Mouse (Mus musculus): ENCODE measurements around the gene Vmn1r123. TPM values are rescaled to one million over a fixed set of nuclear protein-coding genes. Genes with fewer than 3 reads are reported as not detected.
"Not testable (repeated sequence)": the region's sequence is repeated elsewhere in the genome, so short reads cannot be mapped to it uniquely, and the experiment has no call there.

Gene Vmn1r123
- not detected in 2 replicates for polyA plus RNA-seq (2014; fragmentation: Nextera tagmentation; extraction: Ambion mirVana)

DNA sequence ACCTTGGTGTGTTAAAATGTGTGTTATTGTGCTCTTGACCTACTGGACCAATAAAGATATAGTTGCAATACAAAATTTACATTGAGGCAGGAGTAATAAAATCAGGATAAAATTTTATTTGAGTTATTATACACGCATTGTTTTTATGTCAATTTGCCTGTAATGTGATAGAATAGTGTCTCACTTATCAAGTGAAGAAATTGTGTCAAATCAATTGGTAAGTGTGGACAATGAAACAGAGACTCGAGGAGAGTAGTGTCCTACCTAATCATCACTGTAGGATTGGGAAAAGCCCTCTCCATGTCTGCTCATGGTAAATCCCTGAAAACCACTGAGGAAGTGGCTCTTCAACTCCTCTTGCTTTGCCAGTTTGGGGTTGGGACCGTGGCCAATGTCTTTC, at the start of gene Vmn1r123:
Gene Vmn1r123, plus strand, starts transcription at position 301 of the 400 bp plus-strand sequence.
- WGBS: 36% methylated on average over 1 of the region's 3 CpGs
- not testable (repeated sequence) for H3K27me3 ChIP-seq (replicated peaks; ENCODE audit: control insufficient read depth, insufficient read depth, low read length); H3K4me3 ChIP-seq (ENCODE audit: low read depth, low read length); H3K36me3 ChIP-seq (ENCODE audit: control insufficient read depth, insufficient read depth, low read length); H3K9me3 ChIP-seq (ENCODE audit: control insufficient read depth, low read length); ATAC-seq (replicated peaks; ENCODE audit: low FRiP score); H3K4me2 ChIP-seq; H3K4me1 ChIP-seq (replicated peaks; ENCODE audit: control insufficient read depth, insufficient read depth, low read length); DNase-seq (ENCODE audit: low spot score); H3K9ac ChIP-seq (ENCODE audit: low read depth, low read length); H3K27ac ChIP-seq (ENCODE audit: low read depth, low read length)

- not testable (repeated sequence) for H3K4me2 ChIP-seq; H3K9ac ChIP-seq (ENCODE audit: low read depth, low read length); H3K36me3 ChIP-seq (ENCODE audit: control insufficient read depth, insufficient read depth, low read length); H3K27ac ChIP-seq (ENCODE audit: low read depth, low read length); ATAC-seq (replicated peaks; ENCODE audit: low FRiP score); H3K4me1 ChIP-seq (replicated peaks; ENCODE audit: control insufficient read depth, insufficient read depth, low read length); H3K4me3 ChIP-seq (ENCODE audit: low read depth, low read length); DNase-seq (ENCODE audit: low spot score); H3K9me3 ChIP-seq (ENCODE audit: control insufficient read depth, low read length); H3K27me3 ChIP-seq (replicated peaks; ENCODE audit: control insufficient read depth, insufficient read depth, low read length)
- 56% methylated on average over 2 of the region's 3 CpGs for WGBS
Observed at GRCm38 (mm10) chr7:21134028-21134427, 28.0 kb upstream of the Vmn1r123 start, which contains the start of gene Vmn1r122. Gene Vmn1r122, minus strand, starts transcription at chr7:21134128.

GRCm38 (mm10) chr7:21190323-21190722, 28.3 kb downstream of the Vmn1r123 start, which contains the start of gene Gm5157:
Gene Gm5157, minus strand, starts transcription at chr7:21190423.
- H3K9me3 ChIP-seq (ENCODE audit: control insufficient read depth, low read length): not testable (repeated sequence)

More at GRCm38 (mm10) chr7:21190323-21190722, 28.3 kb downstream of the Vmn1r123 start, which contains the start of gene Gm5157:
- not testable (repeated sequence) for H3K36me3 ChIP-seq (ENCODE audit: control insufficient read depth, insufficient read depth, low read length); H3K4me3 ChIP-seq (ENCODE audit: low read depth, low read length); H3K4me2 ChIP-seq; ATAC-seq (replicated peaks; ENCODE audit: low FRiP score); H3K4me1 ChIP-seq (replicated peaks; ENCODE audit: control insufficient read depth, insufficient read depth, low read length); H3K27me3 ChIP-seq (replicated peaks; ENCODE audit: control insufficient read depth, insufficient read depth, low read length); H3K27ac ChIP-seq (ENCODE audit: low read depth, low read length); H3K9ac ChIP-seq (ENCODE audit: low read depth, low read length); DNase-seq (ENCODE audit: low spot score)
- WGBS: 14% methylated on average over 1 of the region's 2 CpGs

Other genes with a start within 250 kb of the Vmn1r123 start
- gene Vmn1r118, start 249.8 kb upstream of the Vmn1r123 start, polyA plus RNA-seq (2014; fragmentation: Nextera tagmentation; extraction: Ambion mirVana): not detected in 2 replicates
- not detected in 2 replicates for gene Vmn1r119, start 149.7 kb upstream of the Vmn1r123 start, polyA plus RNA-seq (2014; fragmentation: Nextera tagmentation; extraction: Ambion mirVana)
- not detected in 2 replicates for gene Vmn1r120, start 108.4 kb upstream of the Vmn1r123 start, polyA plus RNA-seq (2014; fragmentation: Nextera tagmentation; extraction: Ambion mirVana)
- not detected in 2 replicates for gene Vmn1r121, start 63.7 kb upstream of the Vmn1r123 start, polyA plus RNA-seq (2014; fragmentation: Nextera tagmentation; extraction: Ambion mirVana)
- gene Vmn1r122, start 28.1 kb upstream of the Vmn1r123 start, polyA plus RNA-seq (2014; fragmentation: Nextera tagmentation; extraction: Ambion mirVana): not detected in 2 replicates
- not detected in 2 replicates for gene Gm5157, start 28.2 kb downstream of the Vmn1r123 start, polyA plus RNA-seq (2014; fragmentation: Nextera tagmentation; extraction: Ambion mirVana)
- gene Vmn1r124, start 98.4 kb downstream of the Vmn1r123 start, polyA plus RNA-seq (2014; fragmentation: Nextera tagmentation; extraction: Ambion mirVana): not detected in 2 replicates
- gene Vmn1r125, start 110.0 kb downstream of the Vmn1r123 start, polyA plus RNA-seq (2014; fragmentation: Nextera tagmentation; extraction: Ambion mirVana): not detected in 2 replicates
- not detected in 2 replicates for gene Vmn1r126, start 139.3 kb downstream of the Vmn1r123 start, polyA plus RNA-seq (2014; fragmentation: Nextera tagmentation; extraction: Ambion mirVana)
- gene Vmn1r127, start 157.7 kb downstream of the Vmn1r123 start, polyA plus RNA-seq (2014; fragmentation: Nextera tagmentation; extraction: Ambion mirVana): not detected in 2 replicates
- gene Vmn1r128, start 187.2 kb downstream of the Vmn1r123 start, polyA plus RNA-seq (2014; fragmentation: Nextera tagmentation; extraction: Ambion mirVana): not detected in 2 replicates
- not detected in 2 replicates for gene Vmn1r129, start 199.1 kb downstream of the Vmn1r123 start, polyA plus RNA-seq (2014; fragmentation: Nextera tagmentation; extraction: Ambion mirVana)